Mouse (Mus musculus) regulatory T cell (primary cell): ENCODE results near the gene Hoxc12.

ENCODE experiments used
- in situ Hi-C: fragments of 300-600 bp; cut with MboI, MseI; formaldehyde crosslinking; loops from one replicate; pipeline ENCODE4 v1.15.1; 2025; ENCODE audit warnings: high pct_unique_total_duplicates

Gene Hoxc12

DNA sequence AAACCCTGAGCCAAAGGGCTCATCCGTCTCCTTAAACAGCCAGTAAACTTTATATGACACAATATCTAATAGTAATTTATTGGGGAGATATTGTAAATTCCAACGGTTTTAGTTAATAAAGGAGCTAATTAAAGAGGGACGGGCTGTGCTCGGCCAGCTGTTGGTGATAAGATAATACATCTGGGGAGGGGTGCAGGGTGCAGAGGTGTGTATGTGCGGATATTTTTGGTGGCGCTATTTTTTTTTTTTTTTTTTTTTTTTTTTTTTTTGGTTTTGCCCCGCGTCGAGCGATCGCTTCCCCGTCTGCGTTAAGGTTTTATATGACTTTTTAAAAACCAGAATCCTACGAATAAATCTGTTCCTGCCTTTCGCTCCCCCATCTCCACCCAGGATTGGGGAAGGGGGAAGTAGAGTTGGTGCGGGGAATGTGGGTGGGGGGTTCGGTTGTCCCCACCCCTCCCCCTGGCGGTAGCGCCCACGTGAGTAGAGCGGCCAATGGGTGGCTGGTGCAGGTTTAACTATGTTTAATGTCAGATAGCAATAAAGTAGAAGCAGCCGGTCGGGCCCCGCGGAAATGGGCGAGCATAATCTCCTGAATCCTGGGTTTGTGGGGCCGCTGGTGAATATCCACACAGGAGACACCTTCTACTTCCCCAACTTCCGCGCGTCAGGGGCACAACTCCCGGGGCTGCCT is at the start of gene Hoxc12:
Gene Hoxc12 (plus strand): TSS at position 479 of the 694 bp plus-strand sequence.
- in situ Hi-C loops, result no loop called here

- in situ Hi-C loops, result no loop called here
Measured at GRCm38 (mm10) chr15:102895115-102895514, 41.4 kb upstream of the Hoxc12 start.

GRCm38 (mm10) chr15:102904946-102905345 is 31.6 kb upstream of the Hoxc12 start:
- in situ Hi-C loops, result no loop called here

- in situ Hi-C loops, result no loop called here
Measured at GRCm38 (mm10) chr15:102909536-102909935, 27.0 kb upstream of the Hoxc12 start.

GRCm38 (mm10) chr15:102910038-102910437 is 26.5 kb upstream of the Hoxc12 start:
- in situ Hi-C loops, result no loop called here

GRCm38 (mm10) chr15:102910496-102911095 is 26.0 kb upstream of the Hoxc12 start:
- in situ Hi-C loops, result no loop called here

DNA sequence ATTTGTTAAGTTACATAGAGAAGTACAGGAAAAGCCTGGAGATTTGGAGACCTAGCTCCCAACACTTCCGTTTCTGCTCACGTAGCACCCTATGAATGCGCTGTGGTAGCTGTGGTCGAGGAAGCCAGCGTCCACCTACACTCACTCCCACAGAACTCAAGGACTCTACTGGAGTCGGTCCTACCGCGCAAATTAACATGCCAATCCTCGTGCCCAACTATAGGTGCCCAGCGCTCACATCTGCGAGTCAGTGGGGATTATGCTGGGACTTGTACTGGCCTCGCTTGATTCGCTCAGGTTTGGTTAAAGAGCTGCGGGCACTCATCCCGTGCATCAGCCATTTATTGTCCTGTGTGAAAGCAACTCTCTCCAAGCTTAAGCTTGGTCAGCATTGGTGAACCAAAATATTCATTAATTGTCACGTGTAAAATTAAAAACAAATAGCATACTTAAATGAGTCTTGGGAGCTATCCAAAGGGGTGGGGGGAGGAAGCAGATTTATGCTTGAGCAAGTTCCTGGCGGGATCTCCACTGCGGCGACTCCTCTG is 23.4 kb upstream of the Hoxc12 start:
- in situ Hi-C loops, result no loop called here

GRCm38 (mm10) chr15:102917972-102918572 is 18.5 kb upstream of the Hoxc12 start:
- in situ Hi-C loops, result no loop called here

DNA sequence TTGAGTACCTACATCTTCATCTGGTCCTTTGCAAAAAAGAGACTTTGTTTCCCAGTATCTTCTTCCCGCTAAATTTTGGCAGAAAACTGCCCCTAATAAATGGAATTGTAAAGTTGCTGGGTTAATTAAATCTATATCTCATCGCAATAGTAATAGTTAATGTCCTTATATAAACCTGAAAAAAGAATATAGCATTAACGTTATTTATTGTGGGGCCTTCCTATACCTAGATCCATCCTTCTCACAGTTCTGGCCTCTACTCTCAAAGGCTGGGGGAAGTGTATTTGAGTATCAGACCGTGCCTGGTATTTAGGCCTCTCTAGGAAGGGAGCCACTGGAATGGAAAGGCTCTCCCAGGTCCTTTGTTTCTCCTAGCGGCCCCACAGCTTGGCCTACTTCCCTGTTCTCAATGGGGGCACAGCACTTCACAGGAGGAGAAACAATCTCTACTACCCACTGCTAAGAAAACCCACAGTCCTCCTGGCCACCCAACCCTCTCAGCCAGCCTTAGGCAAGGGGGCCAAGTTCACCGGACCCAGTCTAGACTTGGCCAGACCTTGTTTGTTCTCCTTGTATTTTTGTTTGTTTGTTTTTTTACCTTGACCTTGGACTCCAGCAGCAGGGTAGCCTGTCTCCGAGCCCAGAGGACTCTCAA is 17.8 kb upstream of the Hoxc12 start:
- in situ Hi-C loops, result no loop called here

DNA sequence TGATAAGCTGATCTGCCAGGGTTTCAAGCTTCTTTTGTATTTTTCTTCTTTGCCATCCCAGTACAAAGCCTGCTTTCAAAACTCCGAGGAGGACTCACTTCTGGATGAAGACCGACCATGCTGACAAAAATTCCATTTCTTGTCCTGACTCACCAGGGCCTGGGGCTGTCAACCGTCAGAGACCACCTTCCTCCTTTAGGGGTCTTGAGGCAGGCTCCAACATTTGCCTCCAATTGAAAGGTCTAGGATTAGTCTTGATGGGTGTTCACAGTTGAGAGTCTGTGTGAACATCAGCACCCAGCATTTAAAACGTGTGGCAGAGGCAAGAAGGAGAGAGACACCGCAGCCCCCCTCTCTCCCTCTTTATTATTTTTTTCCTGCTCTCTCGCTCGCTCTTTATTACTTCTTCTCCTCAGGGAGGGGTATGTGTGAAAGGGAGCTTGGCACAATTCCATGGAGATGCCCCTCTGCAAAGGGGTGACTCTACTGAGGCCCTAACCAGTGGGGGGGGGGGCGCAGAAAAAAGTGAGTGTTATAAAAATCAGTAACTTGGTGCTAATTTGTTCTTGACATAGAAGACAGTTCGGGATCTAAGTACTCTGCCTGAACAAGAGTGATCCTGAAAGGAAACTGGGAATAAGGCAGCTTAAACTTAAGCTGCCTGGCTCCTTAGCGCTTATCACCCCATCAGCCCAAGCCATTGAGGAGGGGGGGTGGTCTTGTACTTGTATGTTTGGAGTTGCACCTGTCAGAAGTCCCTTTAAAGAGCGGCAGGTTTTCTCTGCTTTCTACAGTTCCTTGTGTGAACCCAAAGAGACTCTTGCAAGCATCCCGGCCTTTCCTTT is 17.0 kb upstream of the Hoxc12 start:
- in situ Hi-C loops, result no loop called here

- in situ Hi-C loops, result no loop called here
Measured at GRCm38 (mm10) chr15:102920619-102921018, 15.9 kb upstream of the Hoxc12 start.

DNA sequence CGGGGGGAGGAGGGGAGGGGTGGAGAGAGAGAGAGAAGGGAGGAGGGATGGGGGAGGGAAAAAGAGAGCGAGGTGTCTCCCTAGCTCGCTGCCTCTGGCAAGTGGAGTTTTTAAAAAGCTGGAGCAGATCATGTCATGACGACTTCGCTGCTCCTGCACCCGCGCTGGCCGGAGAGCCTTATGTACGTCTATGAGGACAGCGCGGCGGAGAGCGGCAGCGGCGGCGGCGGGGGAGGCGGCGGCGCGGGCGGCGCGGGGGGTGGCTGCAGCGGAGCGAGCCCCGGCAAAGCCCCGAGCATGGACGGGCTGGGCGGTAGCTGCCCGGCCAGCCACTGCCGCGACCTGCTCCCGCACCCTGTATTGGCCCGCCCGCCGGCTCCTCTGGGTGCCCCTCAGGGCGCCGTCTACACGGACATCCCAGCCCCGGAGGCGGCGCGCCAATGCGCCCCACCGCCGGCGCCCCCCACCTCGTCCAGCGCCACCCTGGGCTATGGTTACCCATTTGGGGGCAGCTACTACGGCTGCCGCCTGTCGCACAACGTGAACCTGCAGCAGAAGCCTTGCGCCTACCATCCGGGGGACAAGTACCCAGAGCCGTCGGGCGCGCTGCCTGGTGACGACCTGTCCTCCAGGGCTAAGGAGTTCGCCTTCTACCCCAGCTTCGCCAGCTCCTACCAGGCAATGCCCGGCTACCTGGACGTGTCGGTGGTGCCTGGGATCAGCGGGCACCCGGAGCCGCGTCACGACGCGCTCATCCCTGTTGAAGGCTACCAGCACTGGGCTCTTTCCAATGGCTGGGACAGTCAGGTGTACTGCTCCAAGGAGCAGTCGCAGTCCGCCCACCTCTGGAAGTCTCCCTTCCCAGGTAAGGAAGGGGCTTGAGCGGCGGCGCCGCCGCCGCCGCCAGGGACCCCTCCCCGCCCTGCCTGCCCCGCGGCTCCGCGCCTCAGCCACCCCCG is 15.2 kb upstream of the Hoxc12 start, which contains the start of gene Hoxc13:
Gene Hoxc13 (plus strand): TSS at position 51 of the 959 bp plus-strand sequence.
- in situ Hi-C loops, result no loop called here

- in situ Hi-C loops, result no loop called here
Measured at GRCm38 (mm10) chr15:102922012-102922362, 14.6 kb upstream of the Hoxc12 start.

GRCm38 (mm10) chr15:102922636-102923500 is 13.7 kb upstream of the Hoxc12 start:
- in situ Hi-C loops, result no loop called here

DNA sequence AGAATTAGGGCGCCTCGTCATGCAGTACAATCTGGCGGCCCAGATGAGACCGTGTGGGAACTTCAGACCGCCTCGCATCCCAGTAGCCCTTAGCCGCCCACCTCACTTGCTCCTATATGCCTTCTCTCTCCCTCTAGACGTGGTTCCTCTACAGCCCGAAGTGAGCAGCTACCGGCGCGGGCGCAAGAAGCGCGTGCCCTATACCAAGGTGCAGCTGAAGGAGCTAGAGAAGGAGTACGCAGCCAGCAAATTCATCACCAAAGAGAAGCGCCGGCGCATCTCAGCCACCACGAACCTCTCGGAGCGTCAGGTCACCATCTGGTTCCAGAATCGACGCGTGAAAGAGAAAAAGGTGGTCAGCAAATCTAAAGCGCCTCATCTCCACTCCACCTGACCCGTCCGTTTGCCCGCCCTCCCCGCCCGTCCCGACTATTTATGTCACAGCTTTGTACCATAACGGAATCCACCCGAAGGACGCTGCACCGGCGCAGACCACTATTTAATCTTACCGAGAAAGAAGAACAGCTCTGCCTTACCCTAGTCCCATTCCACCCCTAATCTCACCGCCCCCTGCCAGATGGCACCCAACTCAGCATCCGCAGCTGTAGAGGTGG is 9.4 kb upstream of the Hoxc12 start:
- in situ Hi-C loops, result no loop called here

DNA sequence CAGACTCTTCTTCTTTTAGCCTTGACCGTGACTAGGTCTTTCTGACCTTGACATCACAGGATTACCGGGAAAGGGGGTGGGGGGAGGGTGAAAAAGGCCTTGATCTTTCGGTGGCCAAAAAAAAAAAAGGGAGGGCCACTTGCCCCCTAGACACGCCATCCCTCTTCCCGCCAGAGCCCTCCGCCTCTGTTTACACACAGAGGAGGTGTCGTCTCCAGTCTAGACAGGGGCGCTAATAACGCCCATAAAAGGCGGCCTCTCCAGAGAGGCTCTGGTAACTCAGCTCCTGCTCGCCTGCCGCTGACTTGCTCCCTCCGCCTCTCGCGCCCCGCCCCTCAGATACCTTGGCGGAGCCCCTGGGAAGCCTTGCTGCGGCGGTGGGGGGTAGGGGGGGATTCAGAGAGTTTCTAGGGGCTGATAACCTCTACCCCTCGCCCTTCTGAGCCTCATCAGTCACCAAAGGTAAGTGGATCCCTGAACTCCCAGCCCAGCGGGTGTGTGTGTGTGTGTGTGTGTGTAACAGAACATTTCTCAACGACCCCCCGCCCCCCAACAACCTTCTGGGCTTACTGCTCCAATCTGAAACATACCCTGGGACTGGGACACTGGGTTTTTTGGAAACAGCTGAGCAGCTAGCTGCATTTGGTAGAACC is 4.7 kb upstream of the Hoxc12 start:
- in situ Hi-C loops, result no loop called here

- in situ Hi-C loops, result no loop called here
Measured at GRCm38 (mm10) chr15:102934438-102934837, 2.1 kb upstream of the Hoxc12 start.

DNA sequence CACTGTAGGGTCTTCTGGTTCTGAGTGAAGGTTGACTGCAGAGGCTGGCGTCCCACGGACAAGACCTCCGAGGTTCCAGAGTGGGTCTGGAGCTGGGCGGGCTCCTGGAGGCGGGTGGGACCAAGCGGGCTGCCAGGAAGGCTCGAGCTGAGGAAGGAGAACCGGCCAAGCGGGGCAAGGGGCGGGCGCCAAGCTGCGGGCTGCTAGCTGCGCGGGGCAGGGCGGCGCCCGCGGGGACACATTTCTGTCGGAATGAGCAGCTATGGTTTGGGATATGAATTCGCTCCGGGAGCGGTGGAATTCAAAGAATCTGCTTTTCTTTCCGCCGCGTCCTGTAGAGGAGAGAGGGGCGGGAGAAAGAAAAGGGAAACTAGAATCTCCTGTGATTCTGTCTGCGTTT is 1.7 kb upstream of the Hoxc12 start:
- in situ Hi-C loops, result no loop called here
